Mouse (Mus musculus): ENCODE data around the gene Rpl12.
A peak's percentile ranks its signal among the peaks of the same experiment; 100 is the strongest.

Rpl12 gene

DNA sequence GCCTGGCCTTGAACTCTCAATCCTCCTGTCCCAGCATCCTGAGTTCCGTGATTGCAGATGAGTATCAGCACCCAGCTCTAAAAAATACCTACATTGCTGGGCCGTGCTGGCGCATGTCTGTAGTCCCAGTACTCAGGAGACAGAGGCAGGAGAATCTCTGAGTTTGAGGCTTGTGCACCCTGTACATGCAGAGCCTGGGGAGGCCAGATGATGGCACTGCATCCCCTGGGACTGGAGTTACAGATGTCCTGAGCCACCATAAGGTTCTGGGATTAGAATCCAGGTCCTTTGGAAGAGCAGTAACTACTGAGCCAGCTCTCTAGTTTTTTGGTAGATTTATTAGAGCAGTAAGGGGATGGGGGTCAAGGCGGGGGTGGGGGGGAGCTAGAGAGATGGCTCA is 20.9 kb upstream of the Rpl12 start:
- DNase-seq (ENCODE audit: low spot score) = no peak

DNA sequence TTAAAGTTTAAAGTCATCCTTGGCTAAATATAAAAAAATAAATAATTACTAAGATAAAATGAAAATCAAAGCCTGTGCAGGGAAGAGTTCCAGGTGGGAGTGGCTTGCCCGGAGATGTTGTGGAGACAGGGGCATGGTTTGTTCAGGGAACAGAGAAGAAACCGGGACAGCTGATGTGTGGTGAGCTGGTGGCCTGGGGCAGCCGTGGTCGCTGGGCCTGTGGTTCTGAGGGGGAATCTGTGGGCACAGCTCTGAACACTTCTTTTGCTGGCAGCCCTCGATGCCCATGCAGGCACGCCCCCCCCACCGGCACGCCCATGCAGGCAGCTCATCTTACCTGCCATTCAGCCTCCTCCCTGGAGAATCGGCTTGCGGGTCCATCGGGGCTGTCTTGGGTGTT is 13.9 kb upstream of the Rpl12 start:
- DNase-seq (ENCODE audit: low spot score) = no peak

DNA sequence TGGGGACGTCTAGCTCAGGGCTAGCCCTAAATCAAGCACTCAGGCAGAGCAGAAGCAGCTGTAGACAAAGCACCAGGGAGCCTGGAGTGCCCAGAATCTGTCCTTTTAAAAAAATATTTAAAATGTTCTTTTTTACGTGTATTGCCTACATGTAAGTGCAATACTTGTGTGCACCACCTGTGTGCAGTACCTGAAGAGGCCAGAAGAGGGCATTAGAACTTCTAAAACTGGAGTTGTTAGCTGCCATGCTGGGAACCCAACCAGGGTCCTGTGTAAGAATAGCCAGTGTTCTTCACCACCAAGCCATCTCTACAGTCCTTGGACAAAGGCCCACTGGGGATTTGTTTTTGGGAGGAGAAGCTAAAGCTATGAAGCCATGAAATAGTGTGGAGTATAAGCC is 6.8 kb upstream of the Rpl12 start:
- no peak for DNase-seq (ENCODE audit: low spot score)

DNA sequence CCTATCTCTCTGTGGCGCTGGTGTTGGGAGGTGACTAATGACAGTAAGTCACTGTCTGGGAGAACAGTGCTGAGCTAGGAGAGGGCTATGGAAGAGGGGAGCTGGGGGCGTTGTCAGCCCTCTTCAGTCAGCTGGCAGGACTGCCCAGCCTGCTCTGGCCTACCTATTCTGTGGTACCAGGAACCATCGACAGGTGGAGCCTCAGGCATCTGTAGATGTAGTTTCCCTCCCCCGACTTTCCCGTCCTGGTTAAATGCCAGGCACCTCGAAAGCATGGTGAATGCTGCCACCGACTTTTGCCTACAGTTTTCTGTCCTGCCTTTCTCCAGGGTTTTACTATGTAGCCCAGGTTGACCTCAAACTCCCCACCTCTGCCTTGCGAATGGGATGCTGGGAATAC is 4.0 kb upstream of the Rpl12 start:
- DNase-seq (ENCODE audit: low spot score) = peak; percentile 29

DNA sequence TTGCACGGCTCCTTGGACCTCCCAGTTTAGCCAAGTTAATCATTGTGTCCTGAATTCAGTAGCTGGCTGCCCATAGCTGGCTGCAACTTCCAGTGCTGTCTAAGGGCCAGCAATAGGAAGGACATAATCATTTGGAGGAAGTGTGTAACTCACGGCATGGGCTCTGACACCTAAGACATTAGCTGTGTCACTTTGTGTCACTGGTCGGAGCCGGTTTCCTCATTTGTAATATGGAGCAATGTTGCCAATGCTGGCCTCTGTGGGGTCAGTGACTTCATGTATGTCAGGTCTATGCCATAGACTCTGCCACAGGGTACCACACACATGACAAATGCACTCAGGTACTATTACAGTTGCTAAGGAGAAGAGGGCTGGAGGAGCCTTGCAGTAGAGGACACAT is 1.1 kb upstream of the Rpl12 start:
- DNase-seq (ENCODE audit: low spot score) = no peak

DNA sequence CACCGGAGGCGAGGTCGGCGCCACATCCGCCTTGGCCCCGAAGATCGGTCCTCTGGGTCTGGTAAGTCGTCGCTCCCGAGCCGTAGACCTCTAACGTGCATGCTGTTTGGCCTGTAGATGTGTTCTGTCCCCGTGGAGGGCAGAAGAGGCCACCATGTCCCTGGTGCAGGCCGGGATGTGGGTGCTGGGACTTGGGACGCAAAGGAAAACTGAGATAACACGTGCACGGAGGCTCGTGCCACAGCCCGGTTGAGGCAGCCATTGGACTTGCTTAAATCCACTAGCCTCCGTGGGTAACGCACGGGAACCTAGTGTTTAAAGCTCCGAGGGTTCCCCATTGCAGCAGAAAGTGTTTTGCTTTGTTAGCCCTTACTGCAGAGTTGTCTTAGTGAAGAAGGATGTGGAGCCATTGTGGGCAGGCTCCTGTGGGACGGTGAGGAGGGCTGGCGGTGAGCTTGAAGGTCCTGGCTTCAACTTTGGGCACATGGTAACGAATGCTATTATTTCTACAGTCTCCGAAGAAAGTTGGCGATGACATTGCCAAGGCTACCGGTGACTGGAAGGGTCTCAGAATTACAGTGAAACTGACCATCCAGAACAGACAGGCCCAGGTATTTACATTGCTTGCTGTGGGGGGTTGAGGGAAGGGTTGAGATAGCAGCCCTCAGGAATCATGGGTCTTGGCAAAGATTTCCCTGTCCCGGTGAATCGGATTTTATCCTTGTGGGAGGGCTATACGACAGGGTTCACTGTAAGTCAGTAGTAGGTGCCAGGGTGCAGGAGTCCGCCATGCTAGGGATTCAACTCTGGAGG is 909 bp downstream of the Rpl12 start:
- no peak for DNase-seq (ENCODE audit: low spot score)

DNA sequence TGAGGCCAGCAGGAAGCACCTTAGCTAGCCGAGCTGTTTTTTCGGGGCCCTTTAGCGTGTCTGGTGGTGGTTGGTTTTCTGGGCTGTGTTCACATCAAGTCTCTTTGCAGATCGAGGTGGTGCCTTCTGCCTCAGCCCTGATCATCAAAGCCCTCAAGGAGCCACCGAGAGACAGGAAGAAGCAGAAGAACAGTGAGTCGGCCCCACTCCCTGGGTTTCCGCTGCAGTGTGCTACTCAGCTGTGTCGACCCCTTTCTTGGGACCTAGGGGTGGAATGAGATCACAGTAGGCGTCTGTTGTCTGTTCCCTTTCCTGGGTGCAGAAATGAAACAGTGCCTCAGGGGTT is 1.5 kb downstream of the Rpl12 start:
- no peak for DNase-seq (ENCODE audit: low spot score)

DNA sequence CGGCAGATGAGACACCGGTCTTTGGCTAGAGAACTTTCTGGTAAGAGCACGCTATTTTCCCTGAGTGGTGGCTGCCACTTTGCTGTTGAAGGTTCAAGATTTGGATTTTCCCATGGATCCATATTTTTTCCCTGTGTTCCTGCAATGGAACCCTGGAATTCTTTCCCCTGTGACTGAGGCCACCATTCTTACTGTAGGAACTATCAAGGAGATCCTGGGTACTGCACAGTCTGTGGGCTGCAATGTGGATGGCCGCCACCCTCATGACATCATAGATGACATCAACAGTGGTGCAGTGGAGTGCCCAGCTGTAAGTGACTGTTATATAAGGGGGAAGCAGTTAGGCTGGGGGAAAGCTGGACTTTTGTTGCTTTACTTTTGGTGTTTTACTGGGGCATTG is 2.2 kb downstream of the Rpl12 start:
- DNase-seq (ENCODE audit: low spot score) = no peak

DNA sequence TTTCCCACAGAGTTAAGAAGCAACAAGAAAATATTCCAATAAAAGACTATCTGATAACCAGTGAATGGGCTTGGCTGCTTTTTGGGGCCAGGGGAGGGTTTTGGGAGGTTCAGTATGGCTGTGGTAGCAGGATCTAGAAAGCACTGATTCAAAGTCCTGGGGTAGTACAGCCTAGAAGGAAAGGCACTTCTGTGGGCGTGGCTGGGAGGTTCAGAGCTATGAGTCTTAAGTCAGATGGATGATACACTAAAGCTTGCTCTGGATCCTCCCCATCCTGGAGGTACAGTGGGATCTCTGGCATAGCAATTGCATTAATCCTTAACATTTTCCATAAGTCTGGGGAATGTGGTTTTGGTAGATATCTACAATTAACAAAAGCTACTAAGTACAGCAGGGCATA is 2.6 kb downstream of the Rpl12 start:
- DNase-seq (ENCODE audit: low spot score) = no peak

DNA sequence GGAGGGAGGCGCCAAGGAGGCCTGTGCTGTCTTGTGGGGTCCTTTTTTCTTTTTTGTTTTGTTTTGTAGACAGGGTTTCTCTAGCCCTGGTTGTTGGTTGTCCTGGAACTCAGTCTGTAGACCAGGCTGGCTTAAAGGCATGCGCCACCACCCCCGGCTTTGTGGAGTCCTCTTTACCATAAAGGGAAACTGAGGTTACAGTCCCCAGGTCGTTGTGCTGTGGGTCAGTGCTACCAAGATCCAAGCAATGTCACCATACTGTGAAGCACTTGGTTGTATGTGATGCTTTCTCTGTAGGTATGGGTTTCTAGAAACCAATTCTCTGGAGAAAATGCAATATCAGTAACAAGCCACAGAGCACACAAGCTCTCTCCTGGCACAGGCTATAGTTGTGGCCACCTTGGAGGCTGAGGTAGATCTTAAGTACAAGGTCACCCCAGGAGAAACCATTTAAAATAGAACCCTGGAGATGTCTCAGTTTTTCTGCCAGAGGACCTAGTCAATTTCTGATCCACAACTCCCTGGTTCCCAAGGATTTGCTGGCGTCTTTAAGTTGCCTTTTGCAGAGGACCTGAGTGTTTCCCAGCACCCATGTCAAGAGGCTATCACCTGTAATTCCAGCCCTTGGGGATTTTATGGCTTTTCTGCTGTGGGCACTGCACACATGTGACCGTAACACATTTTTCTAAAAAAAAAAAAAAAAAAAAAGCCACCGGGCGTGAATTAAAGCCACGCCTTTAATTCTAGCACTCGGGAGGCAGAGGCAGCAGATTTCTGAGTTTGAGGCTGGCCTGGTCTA is 3.5 kb downstream of the Rpl12 start:
- DNase-seq (ENCODE audit: low spot score) = no peak

DNA sequence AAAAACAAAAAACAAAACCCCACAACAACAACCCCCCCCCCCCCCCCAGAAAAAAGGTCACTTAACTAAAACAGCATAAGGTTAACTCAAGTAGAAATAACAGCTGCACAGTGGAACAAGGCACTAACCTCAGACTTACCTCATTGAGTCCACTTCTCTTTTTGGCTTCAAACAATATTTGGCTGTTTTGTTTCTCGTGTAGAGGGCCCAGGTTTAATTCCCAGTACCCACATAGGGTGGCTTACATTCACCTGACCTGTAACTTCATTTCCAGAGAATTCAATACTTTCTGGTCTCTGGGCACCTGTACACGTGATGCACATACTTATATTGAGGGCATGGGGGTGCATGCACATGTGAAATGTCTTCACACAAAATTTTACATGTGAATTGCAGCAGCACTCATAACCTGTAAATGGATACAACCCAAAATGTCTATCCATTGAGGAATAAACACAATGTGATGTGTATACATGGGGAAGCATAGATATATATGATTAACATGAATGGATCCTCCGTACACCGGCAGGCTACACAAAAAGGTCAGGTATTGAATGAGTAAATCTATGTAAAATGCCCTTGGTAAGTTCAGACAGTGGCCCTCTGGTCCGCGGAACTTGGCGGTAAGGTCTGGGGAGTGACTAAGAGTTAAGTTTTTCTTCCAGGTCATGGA is 4.3 kb downstream of the Rpl12 start:
- DNase-seq (ENCODE audit: low spot score) = peak; percentile 22

DNA sequence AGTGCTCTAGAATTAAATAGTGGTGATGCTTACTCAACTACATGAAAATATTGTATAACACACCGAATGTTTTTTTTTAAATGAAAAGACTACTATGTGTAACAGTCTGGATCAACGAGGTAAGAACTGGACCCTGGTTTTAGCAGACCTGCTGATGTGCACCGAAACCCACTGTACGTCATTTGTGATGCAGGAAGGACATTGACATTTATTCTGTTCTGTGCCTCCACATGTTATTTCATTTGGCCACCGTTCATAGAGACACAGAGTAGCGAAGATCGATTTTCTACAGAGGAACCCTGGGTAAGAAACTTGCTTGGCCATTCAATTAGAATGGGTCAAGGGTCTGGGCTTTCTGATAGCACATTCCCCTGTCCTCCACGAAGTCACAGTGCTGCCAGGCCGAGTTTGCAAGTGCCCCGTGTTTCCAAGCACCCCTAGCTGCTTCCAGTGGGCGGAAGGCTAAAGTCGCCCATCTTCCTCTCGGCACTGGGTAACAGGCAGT is 4.9 kb downstream of the Rpl12 start:
- no peak for DNase-seq (ENCODE audit: low spot score)

DNA sequence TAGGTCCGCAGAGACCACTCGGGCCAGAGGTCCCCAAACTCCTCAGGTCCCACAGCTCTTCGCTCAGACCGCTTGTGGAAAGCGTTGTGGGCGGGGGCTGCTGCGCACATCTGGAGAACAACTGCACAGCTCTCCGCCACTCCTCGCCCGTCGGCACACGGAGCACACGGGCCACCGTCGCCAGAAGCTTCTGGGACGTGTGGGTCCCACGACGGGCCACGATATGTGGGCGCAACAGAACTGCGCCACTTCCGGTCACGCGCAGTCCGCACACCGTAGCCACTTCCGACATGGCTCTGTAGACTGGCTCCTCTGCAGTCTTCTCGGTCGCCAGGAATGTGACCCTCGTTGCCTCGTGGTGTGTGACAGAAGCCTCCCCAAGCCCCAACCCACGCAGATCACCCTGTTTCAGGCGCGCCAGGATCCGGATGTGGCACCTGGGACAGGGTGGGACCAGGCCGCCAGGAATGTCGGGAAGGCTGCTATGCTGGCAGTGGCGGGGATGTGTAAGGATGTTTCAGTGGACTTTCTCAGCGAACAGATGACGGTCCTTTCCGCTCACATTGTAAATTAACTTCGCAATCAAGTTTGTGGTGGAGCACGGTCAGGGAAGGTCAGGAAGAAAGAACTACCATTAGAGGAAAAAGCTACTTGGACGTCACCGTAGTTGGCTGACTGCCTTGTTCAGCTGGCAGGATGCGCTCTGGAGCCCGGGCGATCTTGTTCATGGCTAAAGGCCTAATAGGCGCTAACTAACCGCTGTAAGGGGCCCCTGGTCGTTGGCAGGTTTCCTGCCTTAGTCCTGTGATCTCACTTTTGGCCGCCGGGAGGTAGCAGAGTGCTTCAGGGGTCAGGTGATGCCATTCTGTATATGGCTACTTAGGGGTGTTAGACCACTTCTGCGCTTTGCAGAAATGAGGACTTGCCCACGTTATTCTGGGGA is 5.6 kb downstream of the Rpl12 start:
- DNase-seq (ENCODE audit: low spot score) = peak; percentile 89

DNA sequence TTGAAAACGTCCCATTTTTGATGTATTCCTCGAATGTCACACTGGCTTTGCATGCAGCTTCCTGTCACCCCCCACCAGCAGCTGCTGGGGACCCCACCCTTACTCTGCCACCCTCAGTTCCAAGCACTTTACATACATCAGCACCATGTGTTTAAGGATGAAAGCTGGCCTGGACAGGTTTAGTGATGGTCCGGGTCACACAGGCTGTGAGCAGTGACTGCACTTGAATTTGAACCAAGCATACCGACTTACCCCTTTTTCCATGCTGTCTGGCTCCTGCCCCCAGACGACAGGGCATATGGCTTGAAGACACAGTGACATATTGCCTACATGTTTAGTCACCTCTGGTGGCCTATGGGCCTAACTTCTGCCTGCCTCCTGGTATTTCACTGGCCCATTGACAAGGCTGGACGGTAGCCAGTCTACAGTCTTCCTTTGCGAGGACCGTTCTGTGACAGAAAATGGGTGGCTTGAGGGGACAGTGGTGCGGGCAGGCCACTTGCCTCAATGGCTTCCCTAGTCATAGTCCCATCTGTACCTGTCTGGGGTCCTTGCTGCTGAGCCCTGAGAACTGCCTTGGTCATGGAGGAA is 6.8 kb downstream of the Rpl12 start:
- DNase-seq (ENCODE audit: low spot score) = no peak

DNA sequence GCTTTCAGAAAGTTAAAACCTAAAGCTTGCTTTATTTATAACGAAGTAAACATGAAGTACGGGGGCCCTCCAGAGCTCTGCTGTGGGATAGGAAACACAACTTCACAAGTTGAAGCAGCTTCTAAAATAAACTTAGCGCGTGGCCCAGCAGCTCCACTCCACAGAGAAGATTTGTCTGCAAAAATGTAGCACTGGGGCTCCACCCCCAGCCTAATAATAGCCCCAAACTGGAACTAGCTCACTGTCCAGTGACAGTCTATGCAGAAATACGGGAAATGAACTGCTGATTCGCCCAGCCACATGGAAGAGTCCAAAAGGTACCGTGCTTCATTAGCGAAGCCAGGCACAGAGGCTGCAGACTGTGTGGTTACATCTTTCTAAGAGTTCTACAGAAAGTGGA is 8.0 kb downstream of the Rpl12 start:
- DNase-seq (ENCODE audit: low spot score) = no peak

DNA sequence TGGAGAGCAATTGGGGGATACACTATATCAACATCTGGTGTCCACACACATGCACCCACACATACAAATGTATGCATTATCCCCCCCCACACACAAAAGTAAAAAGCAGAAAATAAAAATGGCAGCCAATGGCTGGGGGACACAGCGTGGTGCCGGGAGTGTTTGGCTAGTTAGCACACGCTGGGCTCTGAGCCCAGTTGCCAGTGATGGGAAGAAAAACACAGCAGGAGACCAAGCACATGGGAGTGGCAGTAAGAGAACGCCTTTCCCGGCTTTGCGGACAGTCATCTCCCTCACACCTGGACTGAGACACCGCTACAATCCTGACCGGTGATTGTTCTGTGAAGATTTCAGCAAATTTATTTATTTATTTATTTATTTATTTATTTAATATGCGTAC is 9.9 kb downstream of the Rpl12 start:
- DNase-seq (ENCODE audit: low spot score) = no peak

DNA sequence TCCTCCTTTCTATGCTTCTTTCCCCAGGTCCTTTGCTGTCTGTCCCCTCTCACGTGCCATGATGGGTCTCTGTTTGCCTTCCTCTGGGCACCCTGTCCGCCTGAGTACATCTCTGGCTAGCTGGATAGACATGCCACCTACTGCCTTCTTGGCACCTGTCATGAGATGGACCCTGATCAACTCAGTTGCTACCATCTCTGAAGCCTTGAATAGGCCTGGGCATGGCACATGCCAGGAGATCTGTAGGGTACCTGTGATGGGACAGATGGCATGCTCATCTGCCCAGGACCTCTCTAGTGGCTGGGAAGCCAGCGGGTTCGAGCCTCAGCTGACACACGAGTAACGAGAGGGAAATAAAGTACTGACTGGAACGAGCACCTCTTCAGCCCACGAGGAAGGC is 12.9 kb downstream of the Rpl12 start:
- no peak for DNase-seq (ENCODE audit: low spot score)

DNA sequence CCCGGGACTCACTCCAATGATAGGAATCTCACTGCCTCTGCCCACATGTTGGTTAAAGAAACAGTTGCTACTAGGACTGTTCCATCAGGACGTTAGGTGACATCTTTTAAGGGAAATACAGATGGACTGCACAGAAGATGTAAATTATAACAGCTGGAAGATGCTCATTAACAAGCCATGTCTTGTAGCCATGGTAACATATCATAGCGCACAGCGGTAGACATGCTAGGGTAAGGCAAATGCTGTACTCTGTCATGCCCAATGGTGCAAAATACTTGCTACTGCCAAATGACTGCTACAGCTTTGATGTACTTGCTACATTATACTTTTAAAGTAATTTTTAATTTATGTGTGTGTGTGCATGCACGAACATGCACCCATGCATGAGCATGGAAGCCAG is 15.8 kb downstream of the Rpl12 start:
- no peak for DNase-seq (ENCODE audit: low spot score)

DNA sequence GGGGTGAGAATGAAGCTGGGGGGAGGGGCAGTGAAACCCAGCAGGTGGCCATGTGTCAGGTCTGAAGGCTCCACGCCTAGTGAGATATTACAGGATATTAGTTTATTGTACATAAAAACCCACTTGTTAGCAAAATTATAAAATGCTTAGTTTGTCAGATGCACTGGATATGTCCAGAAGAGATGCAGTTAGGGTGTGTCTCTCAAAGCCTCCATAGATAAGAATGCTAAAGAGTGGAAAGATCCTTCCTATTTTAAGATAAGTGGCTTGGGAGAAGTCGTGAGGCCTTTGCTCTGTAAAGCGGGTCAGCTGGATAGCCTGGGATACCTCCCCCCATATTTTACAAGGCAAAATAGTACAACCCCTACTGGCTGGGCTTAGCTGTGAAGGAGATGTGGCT is 17.3 kb downstream of the Rpl12 start:
- no peak for DNase-seq (ENCODE audit: low spot score)

DNA sequence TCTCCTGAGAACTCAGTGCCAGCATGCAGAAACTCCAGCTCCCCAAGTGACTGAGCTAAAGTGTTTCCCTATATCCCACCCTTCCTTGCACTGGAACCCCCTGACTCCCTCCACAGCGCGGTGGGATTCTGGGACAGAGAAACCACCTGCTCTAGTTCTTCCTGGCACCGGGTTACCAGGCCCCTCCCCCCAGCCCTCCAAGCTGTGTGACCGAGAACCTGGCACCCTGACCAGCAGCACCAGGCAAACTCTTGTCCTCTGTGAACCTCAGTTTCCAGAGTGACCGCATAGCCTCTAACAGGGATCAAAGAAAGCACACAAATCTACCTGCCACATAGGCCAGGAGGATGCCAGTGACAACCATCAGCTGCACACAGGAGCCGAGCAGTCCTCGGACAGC is 18.3 kb downstream of the Rpl12 start:
- DNase-seq (ENCODE audit: low spot score) = no peak

DNA sequence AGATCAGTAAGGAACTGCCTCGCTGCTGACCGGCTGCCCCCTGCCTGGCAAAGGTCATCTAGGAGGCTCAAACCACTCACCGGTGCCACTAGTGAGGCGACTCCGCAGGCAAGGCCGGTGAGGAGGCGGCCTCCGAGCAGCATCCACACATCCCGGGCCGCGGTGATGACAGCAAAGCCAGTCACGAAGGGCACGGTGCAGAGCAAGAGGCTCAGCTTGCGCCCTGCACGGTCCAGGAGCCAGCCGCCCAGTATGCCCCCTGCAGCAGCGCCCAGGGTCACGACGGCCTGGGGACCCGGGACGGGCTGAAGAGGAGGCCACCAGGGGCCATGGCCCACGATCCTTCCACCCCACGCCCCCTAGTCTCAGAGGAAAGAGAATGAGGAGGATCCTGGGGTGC is 19.9 kb downstream of the Rpl12 start:
- peak; percentile 37 for DNase-seq (ENCODE audit: low spot score)
